In genomic region chrX:99481677-99482338, GRCm38 (mm10) we compare ENCODE assay signal across 10 mouse cellular contexts. TPM values are rescaled to one million over a fixed set of nuclear protein-coding genes. Genes with fewer than 3 reads are reported as not detected.
DNase-seq lines count a peak whose midpoint lies in the region; ATAC-seq and TF ChIP-seq lines count a peak whose summit lies in the region.
"Had no signal": no experiment of that assay in that cellular context is flagged by ENCODE, and none has a peak within 500 bp of the region (broad histone marks: within the 10 kb centered on the region; RNA-seq: fewer than 3 reads in every experiment).

No protein-coding gene starts in this region.

- TF ChIP-seq POLR2A in brain, embryonic 14.5 days (IDR thresholded peaks at IDR 0.05; ENCODE audit: borderline replicate concordance, extremely low read depth, insufficient read depth, insufficient read length, poor library complexity, severe bottlenecking), result no peak

- TF ChIP-seq CTCF in brain, embryonic 14.5 days (IDR thresholded peaks at IDR 0.05; ENCODE audit: borderline replicate concordance, extremely low read depth, insufficient read depth, insufficient read length), result no peak

- H3K4me2 ChIP-seq in forebrain, embryonic 16.5 days (ENCODE audit: low read length), result peak overlapping the region; percentile 34
- peak overlapping the region; percentile 34; the same call in 1 of the 2 replicates for H3K4me2 ChIP-seq in midbrain, embryonic 15.5 days
- no peak overlapping the region for H3K4me2 ChIP-seq in liver, embryonic 12.5 days
- no peak overlapping the region for H3K4me2 ChIP-seq in heart, embryonic 12.5 days

- peak overlapping the region; percentile 83 for H3K27ac ChIP-seq in forebrain, embryonic 16.5 days (ENCODE audit: low read length)
- peak overlapping the region; percentile 87 for H3K27ac ChIP-seq in midbrain, embryonic 15.5 days
- H3K27ac ChIP-seq in liver, embryonic 12.5 days, result no peak overlapping the region
- H3K27ac ChIP-seq in heart, embryonic 12.5 days (ENCODE audit: poor library complexity, severe bottlenecking), result no peak overlapping the region

- no peaks in the 10 kb centered on the region for H3K9me3 ChIP-seq in forebrain, embryonic 16.5 days (ENCODE audit: control insufficient read depth, low read length)
- no peaks in the 10 kb centered on the region for H3K9me3 ChIP-seq in midbrain, embryonic 15.5 days
- H3K9me3 ChIP-seq in liver, embryonic 12.5 days (replicated peaks), result no peaks in the 10 kb centered on the region
- no peaks in the 10 kb centered on the region for H3K9me3 ChIP-seq in heart, embryonic 12.5 days (replicated peaks)

- WGBS in forebrain, embryonic 16.5 days, result 35% methylated on average over 11 of the region's 12 CpGs
- WGBS in midbrain, embryonic 15.5 days, result 25% methylated on average over 11 of the region's 12 CpGs
- WGBS in liver, embryonic 12.5 days (ENCODE audit: insufficient replicate concordance), result 52% methylated on average over 10 of the region's 12 CpGs
- 56% methylated on average over 11 of the region's 12 CpGs for WGBS in heart, embryonic 12.5 days

- H3K36me3 ChIP-seq in forebrain, embryonic 16.5 days (ENCODE audit: control insufficient read depth, insufficient read depth), result no peaks in the 10 kb centered on the region
- H3K36me3 ChIP-seq in midbrain, embryonic 15.5 days (replicated peaks), result no peaks in the 10 kb centered on the region
- H3K36me3 ChIP-seq in liver, embryonic 12.5 days, result no peaks in the 10 kb centered on the region
- H3K36me3 ChIP-seq in heart, embryonic 12.5 days, result no peaks in the 10 kb centered on the region

- H3K9ac ChIP-seq in forebrain, embryonic 16.5 days (replicated peaks; ENCODE audit: low read depth, low read length), result no peak overlapping the region
- no peak overlapping the region for H3K9ac ChIP-seq in midbrain, embryonic 15.5 days
- no peak overlapping the region for H3K9ac ChIP-seq in liver, embryonic 12.5 days
- no peak overlapping the region for H3K9ac ChIP-seq in heart, embryonic 12.5 days

- ATAC-seq in forebrain, embryonic 16.5 days, result peak; percentile 94
- ATAC-seq in midbrain, embryonic 15.5 days (replicated peaks), result peak; percentile 96
- ATAC-seq in megakaryocyte progenitor cell, adult 5-6 weeks (replicated peaks; ENCODE audit: poor library complexity), result no peak
- ATAC-seq in liver, embryonic 12.5 days, result no peak
- no peak for ATAC-seq in heart, embryonic 12.5 days (ENCODE audit: insufficient number of reproducible peaks, low FRiP score)

- no peak overlapping the region for H3K4me3 ChIP-seq in forebrain, embryonic 16.5 days (replicated peaks; ENCODE audit: low read length)
- no peak overlapping the region for H3K4me3 ChIP-seq in midbrain, embryonic 15.5 days
- H3K4me3 ChIP-seq in liver, embryonic 12.5 days, result no peak overlapping the region
- no peak overlapping the region for H3K4me3 ChIP-seq in heart, embryonic 12.5 days

- H3K27me3 ChIP-seq in forebrain, embryonic 16.5 days (replicated peaks; ENCODE audit: control insufficient read depth, insufficient read depth, low read length), result no peaks in the 10 kb centered on the region
- H3K27me3 ChIP-seq in midbrain, embryonic 15.5 days (replicated peaks), result peaks cover 10% of the 10 kb centered on the region; the same call in 1 of the 2 replicates
- H3K27me3 ChIP-seq in liver, embryonic 12.5 days (replicated peaks), result peaks cover 52% of the 10 kb centered on the region
- peaks cover 40% of the 10 kb centered on the region for H3K27me3 ChIP-seq in heart, embryonic 12.5 days (replicated peaks)

- peak; percentile 58 for DNase-seq in layer of hippocampus, adult 9-11 months
- no peak for DNase-seq in layer of hippocampus, postnatal 25 days (ENCODE audit: extremely low spot score in 1 of 2, low spot score in 1 of 2)
- peak; percentile 95 for DNase-seq in brain, embryonic 14.5 days (ENCODE audit: low read depth)
- DNase-seq: lung, adult 18-20 months; thymus, adult 18-20 months had no signal

- H3K4me1 ChIP-seq in forebrain, embryonic 16.5 days (replicated peaks; ENCODE audit: control insufficient read depth, insufficient read depth, low read length), result peaks cover 18% of the 10 kb centered on the region
- peaks cover 20% of the 10 kb centered on the region for H3K4me1 ChIP-seq in midbrain, embryonic 15.5 days
- H3K4me1 ChIP-seq in liver, embryonic 12.5 days, result no peaks in the 10 kb centered on the region
- peaks cover 12% of the 10 kb centered on the region; the same call in 1 of the 2 replicates for H3K4me1 ChIP-seq in heart, embryonic 12.5 days (replicated peaks)

RNA-seq across cellular contexts. Expression of gene Pja1, which starts 10.7 kb away (rescaled TPM):
- 100 to 1,000 TPM; 185 to 214 TPM for total RNA-seq in layer of hippocampus, postnatal 25 days (2021)
- 241 and 242 TPM in 2 replicates for polyA plus RNA-seq in brain, embryonic 14.5 days (2012; rRNA removed)
- polyA plus RNA-seq in forebrain, embryonic 16.5 days (2015; fragmentation: Nextera tagmentation; extraction: Ambion mirVana), result 408 and 409 TPM in 2 replicates
- polyA plus RNA-seq in midbrain, embryonic 15.5 days (2015; fragmentation: Nextera tagmentation; extraction: Ambion mirVana), result 374 and 387 TPM in 2 replicates
- total RNA-seq in megakaryocyte progenitor cell, adult 5-6 weeks (2015), result 14.6 and 14.8 TPM in 2 replicates
- total RNA-seq in megakaryocyte progenitor cell, adult 5-6 weeks (2017), result 35.2 and 40.4 TPM in 2 replicates
- polyA plus RNA-seq in liver, embryonic 12.5 days (2016; fragmentation: Nextera tagmentation; extraction: Ambion mirVana), result 45.7 and 46.9 TPM in 2 replicates
- 108 and 109 TPM in 2 replicates for polyA plus RNA-seq in heart, embryonic 12.5 days (2016; fragmentation: Nextera tagmentation; extraction: Ambion mirVana)

Comparison
In these comparisons a context has a peak if more than half of its experiments do, and no peak if none do; other contexts are left out.
1. DNase-seq: peak in layer of hippocampus, adult 9-11 months (single experiment) and brain, embryonic 14.5 days (single experiment); none in layer of hippocampus, postnatal 25 days (0 of 2).
2. ATAC-seq: peak in forebrain, embryonic 16.5 days (single experiment) and midbrain, embryonic 15.5 days (single experiment); none in megakaryocyte progenitor cell, adult 5-6 weeks (single experiment), liver, embryonic 12.5 days (single experiment) and heart, embryonic 12.5 days (single experiment).
3. H3K27ac ChIP-seq: peak in forebrain, embryonic 16.5 days (single experiment) and midbrain, embryonic 15.5 days (single experiment); none in liver, embryonic 12.5 days (single experiment) and heart, embryonic 12.5 days (single experiment).
4. H3K4me2 ChIP-seq: peak in forebrain, embryonic 16.5 days (single experiment) and midbrain, embryonic 15.5 days (single experiment); none in liver, embryonic 12.5 days (single experiment) and heart, embryonic 12.5 days (single experiment).